Mouse (Mus musculus) urinary bladder, adult 18-20 months (tissue): ENCODE measurements around the gene Olfr1281.
"Not testable (repeated sequence)": the region's sequence is repeated elsewhere in the genome, so short reads cannot be mapped to it uniquely, and the experiment has no call there.

Experiments used
- DNase-seq, 2 experiments: peaks; one replicate each; pipeline ENCODE4 v3.0.0; 2022; ENCODE audit warnings: low spot score in 2 of 2, mixed read lengths in 2 of 2

The Olfr1281 gene

DNA sequence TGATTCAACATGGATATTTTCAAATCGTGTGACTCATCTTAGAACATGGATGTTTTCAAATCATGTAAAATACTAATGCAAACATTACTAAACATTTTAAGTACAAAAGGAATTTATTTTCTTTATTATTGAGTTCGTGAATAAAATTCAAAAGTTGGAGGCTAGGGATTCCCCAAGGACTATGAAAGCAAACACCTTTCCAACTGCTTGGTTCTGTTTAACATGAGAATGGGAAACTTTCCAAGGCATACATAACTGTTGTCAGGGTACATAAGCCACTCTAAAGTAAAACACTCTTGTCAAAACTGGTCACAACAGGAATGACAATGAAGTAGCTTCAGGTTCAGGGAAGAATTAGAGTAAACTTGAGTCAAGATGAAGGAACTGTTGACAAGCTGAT is at the start of gene Olfr1281:
Gene Olfr1281 (plus strand): TSS at position 301 of the 400 bp plus-strand sequence.
- no peak for DNase-seq

DNA sequence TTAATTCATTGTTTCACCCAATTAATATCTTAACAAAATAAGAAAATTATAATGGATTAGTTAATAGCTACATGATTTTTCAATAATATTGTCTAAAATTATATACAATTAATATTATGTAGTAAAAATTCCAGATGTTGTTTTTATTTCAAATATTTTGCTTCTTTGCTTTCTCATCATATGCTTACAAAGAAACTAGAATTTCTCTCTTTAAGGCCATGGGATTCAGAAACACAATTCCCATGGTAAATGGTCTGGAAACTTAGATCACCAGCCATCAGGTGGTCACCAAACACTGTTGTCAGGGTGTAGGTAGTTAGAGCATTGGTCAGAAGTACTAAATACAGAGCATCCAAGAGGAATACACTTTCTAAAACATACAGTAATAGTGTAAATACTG is 36.5 kb upstream of the Olfr1281 start, which contains the start of gene Olfr1278:
Gene Olfr1278 (plus strand): TSS at position 301 of the 400 bp plus-strand sequence.
- no peak for DNase-seq

DNA sequence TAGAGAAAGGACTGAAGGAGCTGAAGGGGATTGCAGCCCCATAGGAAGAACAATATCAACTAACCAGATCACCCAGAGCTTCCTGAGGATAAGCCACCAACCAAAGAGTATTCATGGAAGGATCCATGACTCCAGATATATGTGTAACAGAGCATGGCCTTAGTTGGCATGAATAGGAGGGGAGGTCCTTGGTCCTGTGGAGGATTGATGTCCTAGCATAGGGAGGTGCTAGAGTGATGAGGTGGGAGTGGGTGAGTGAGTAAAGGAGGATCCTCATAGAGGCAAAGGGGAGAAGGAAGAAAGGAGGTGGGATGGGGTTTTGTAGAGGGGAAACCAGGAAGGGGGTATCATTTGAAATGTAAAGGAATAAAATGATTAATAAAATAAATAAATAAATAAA is 27.8 kb upstream of the Olfr1281 start:
- DNase-seq, result no peak

DNA sequence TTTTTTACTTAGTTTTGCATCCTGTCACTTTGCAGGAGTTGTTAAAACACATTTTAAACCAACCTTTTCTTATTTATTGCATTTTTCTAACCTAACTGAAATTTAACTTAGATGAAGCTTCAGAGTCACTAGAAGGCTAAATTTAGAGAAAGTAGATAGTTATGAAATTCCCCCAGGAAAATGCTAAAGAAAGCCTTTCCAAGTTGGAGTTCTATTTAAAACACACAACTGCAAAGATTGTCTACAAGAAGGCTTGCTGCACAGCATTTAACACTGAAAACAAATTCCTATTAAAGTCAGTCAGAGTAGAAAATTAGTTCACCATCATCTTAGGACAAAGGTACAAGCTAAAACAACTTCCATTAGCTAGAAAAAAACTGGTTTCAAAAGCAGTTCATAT is 25.9 kb upstream of the Olfr1281 start, which contains the start of gene Olfr1279:
Gene Olfr1279 (plus strand): TSS at position 262 of the 400 bp plus-strand sequence.
- DNase-seq, result no peak

DNA sequence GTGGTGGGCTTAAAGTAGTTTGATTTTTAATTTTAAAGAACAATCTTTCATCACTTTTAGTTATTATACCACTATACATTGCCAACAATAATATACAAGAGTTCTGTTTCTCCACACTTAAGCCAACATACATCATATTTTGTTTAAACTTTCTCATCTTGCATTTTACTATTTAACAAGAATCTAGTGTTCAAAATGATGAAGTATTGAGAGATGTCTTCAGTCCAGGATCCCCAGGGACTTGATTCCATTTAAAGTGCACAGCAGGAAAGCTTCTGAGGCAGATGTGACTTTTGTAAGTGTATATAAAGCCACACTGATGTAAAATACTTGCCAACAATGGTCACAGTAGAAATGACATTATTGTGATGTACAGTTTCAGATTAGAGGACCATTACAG is 12.6 kb upstream of the Olfr1281 start, which contains the start of gene Olfr1280:
Gene Olfr1280 (plus strand): TSS at position 301 of the 400 bp plus-strand sequence.
- no peak for DNase-seq

DNA sequence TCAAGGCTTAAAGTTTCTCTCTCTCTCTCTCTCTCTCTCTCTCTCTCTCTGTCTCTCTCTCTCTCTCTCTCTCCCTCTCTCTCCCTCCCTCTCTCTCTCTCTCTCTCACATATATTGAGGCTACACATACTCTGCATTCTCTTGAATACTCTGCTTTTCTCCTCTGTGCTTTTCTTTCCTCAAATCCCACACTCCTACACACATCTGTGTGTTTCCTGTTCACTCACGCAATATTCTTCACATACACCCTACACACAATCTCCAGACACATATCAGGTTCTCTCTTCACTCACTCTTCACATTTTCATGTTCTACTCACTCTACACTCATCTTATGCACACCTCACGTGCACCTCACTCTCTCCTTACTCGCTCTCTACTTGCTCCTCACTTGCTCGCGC is 7.4 kb downstream of the Olfr1281 start:
- DNase-seq, result not testable (repeated sequence)

DNA sequence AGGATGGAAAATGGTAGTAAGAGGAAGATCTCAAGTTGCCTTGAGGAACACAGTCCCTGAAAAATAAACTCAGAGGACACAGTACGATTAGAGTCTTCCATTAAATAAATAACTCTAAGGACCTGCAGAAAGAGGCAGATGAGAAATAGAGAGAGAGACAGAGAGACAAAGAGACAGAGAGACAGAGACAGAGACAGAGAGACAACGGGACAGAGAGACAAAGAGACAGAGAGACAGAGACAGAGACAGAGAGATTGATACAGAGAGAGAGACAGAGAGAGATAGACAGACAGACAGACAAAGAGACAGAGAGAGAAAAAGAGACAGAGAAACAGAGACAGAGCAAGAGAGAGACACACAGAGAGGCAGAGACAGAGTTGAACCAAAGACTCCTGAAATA is 9.7 kb downstream of the Olfr1281 start, which contains the start of gene Olfr1282:
Gene Olfr1282 (minus strand): TSS at position 101 of the 400 bp plus-strand sequence.
- no peak for DNase-seq

DNA sequence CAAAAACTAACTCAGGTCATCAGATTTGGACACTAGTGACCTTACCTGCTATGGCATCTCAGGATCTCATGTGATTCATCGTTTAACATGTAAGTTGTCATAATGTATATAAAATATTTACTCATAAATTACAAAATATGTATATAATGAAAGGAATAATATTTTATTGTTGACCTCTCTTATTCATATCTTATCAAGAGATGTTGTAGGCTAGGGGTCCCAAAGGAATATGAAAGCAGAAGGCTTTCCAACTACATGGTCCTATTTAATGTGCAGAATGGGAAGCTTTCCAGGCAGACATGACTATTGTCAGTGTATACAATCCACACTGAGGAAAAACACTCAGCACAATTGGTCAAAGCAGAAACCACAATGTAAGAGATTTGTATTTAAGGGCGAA is 40.2 kb downstream of the Olfr1281 start, which contains the start of gene Olfr1283:
Gene Olfr1283 (plus strand): TSS at position 301 of the 400 bp plus-strand sequence.
- DNase-seq, result no peak

DNA sequence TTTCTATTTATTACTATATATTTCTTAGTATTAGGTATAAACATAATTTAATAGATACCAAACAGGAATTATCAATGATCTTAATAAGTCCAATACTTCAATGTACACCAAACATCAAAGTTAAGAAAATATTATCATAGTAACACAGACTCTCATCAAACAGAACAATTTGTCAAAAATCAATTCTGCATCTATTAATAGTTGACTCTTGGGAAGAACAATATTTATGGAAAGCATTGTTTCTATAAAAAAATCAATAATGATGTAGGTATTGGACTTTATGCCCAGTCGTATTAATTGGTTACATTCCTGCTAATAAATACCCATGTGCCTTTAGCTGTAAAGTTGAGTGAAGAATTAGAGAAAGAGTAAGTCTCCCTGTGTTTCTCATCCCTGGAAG is 48.9 kb downstream of the Olfr1281 start, which contains the start of gene Olfr1284:
Gene Olfr1284 (plus strand): TSS at position 301 of the 400 bp plus-strand sequence.
- no peak for DNase-seq
